Mouse (Mus musculus) CH12.LX (cell line): Measurements from ENCODE around the gene Ech1.

ENCODE experiments used
- CHD1 ChIP-seq: IDR thresholded peaks from 2 replicates; pipeline ENCODE4 v1.6.1; 2012; ENCODE audit warnings: low read depth, low read length, improper control_type of control experiment, inconsistent platforms
- CHD2 ChIP-seq: IDR thresholded peaks from 2 replicates; pipeline ENCODE4 v1.6.1; 2011; ENCODE audit warnings: low read length, improper control_type of control experiment
- CTCF ChIP-seq, 2 experiments: IDR thresholded peaks in 1 of 2; conservative IDR thresholded peaks in 1 of 2; 2 replicates each; pipeline ENCODE4 v1.5.1; 2011 to 2012; ENCODE audit warnings: low read depth in 2 of 2, low read length in 2 of 2, improper control_type of control experiment in 1 of 2, inconsistent platforms in 1 of 2, mild to moderate bottlenecking in 1 of 2, moderate library complexity in 1 of 2
- E2F4 ChIP-seq: IDR thresholded peaks from 2 replicates; pipeline ENCODE4 v1.6.1; 2011; ENCODE audit warnings: low read depth, low read length, improper control_type of control experiment; ENCODE audit not compliant: insufficient replicate concordance
- ETS1 ChIP-seq: conservative IDR thresholded peaks from 2 replicates; pipeline ENCODE4 v1.6.1; 2012; ENCODE audit warnings: low read depth, mild to moderate bottlenecking, inconsistent platforms, low read length, improper control_type of control experiment, moderate library complexity
- MEF2A ChIP-seq: IDR thresholded peaks from 2 replicates; pipeline ENCODE4 v1.6.1; 2014; ENCODE audit warnings: low read depth, mild to moderate bottlenecking, inconsistent platforms, low read length, improper control_type of control experiment, borderline replicate concordance
- NELFE ChIP-seq: IDR thresholded peaks from 2 replicates; pipeline ENCODE4 v1.6.1; 2011; ENCODE audit warnings: low read depth, low read length, improper control_type of control experiment
- POLR2A ChIP-seq: IDR thresholded peaks from 2 replicates; pipeline ENCODE4 v1.6.1; 2011; ENCODE audit warnings: low read depth, mild to moderate bottlenecking, improper control_type of control experiment, low read length
- SIN3A ChIP-seq: IDR thresholded peaks from 2 replicates; pipeline ENCODE4 v1.6.1; 2012; ENCODE audit warnings: low read length, improper control_type of control experiment, inconsistent platforms
- SMC3 ChIP-seq: IDR thresholded peaks from 2 replicates; pipeline ENCODE4 v1.6.1; 2011; ENCODE audit warnings: low read depth, low read length, improper control_type of control experiment
- USF2 ChIP-seq: conservative IDR thresholded peaks from 2 replicates; pipeline ENCODE4 v1.6.1; 2011; ENCODE audit warnings: low read depth, low read length, improper control_type of control experiment
- ZMIZ1 ChIP-seq: IDR thresholded peaks from 2 replicates; pipeline ENCODE4 v1.6.1; 2012; ENCODE audit warnings: low read depth, mild to moderate bottlenecking, inconsistent platforms, low read length, improper control_type of control experiment
- ZNF384 ChIP-seq: IDR thresholded peaks from 2 replicates; pipeline ENCODE4 v1.6.1; 2012; ENCODE audit warnings: low read depth, low read length, improper control_type of control experiment, inconsistent platforms

GRCm38 (mm10) chr7:28836936-28837335 is 11.9 kb downstream of the Ech1 start:
- TF ChIP-seq ZNF384 (no peak), CTCF (conservative IDR thresholded peaks at IDR 0.05 in 1 of 2, IDR thresholded peaks at IDR 0.05 in 1 of 2; ENCODE audit: low read depth in 2 of 2, low read length in 2 of 2) (no peak), POLR2A (no peak), ETS1 (no peak), E2F4 (no peak), CHD2 (no peak), SIN3A (no peak), ZMIZ1 (no peak), CHD1 (no peak), SMC3 (no peak), MEF2A (no peak), USF2 (no peak), NELFE (no peak)
